21 mouse cellular contexts compared by ENCODE assay signal in genomic region chr12:111599640-111600039, GRCm38 (mm10). TPM values are rescaled to one million over a fixed set of nuclear protein-coding genes. Genes with fewer than 3 reads are reported as not detected.
DNase-seq lines count a peak whose midpoint lies in the region; ATAC-seq and TF ChIP-seq lines count a peak whose summit lies in the region.
"Had no signal": no experiment of that assay in that cellular context is flagged by ENCODE, and none has a peak within 500 bp of the region (broad histone marks: within the 10 kb centered on the region; RNA-seq: fewer than 3 reads in every experiment).

No protein-coding gene starts in this region.

- DNase-seq in heart, postnatal 0 days (ENCODE audit: low spot score) = no peak
- DNase-seq in adrenal gland, adult 2 months = peak; percentile 75
- no peak for DNase-seq in liver, postnatal 0 days
- DNase-seq in embryo, embryonic 10 days (ENCODE audit: low spot score) = no peak
- DNase-seq: cerebellum, adult 11 months; cerebellum, postnatal 10 days; embryo, embryonic 11 days; forebrain, postnatal 0 days; kidney, adult 2 months; kidney, postnatal 10 days; layer of hippocampus, adult 9-11 months; lung, adult 2 months; right cerebral cortex, postnatal 25 days; thymus, adult 18-20 months had no signal

- H3K4me1 ChIP-seq in heart, postnatal 0 days (ENCODE audit: control insufficient read depth, insufficient read depth) = no peaks in the 10 kb centered on the region
- H3K4me1 ChIP-seq in heart, embryonic 12.5 days (replicated peaks) = no peaks in the 10 kb centered on the region; the same call in 1 of the 2 replicates
- peaks cover 5% of the 10 kb centered on the region for H3K4me1 ChIP-seq in brown adipose tissue, adult 24 weeks (ENCODE audit: control insufficient read depth, insufficient read depth, insufficient read length, low read length)
- no peaks in the 10 kb centered on the region for H3K4me1 ChIP-seq in liver, postnatal 0 days (ENCODE audit: insufficient read depth)
- no peaks in the 10 kb centered on the region for H3K4me1 ChIP-seq in intestine, postnatal 0 days (replicated peaks; ENCODE audit: control insufficient read depth, insufficient read depth, low read length)
- H3K4me1 ChIP-seq: hindbrain, embryonic 10.5 days; limb, embryonic 10.5 days; midbrain, embryonic 10.5 days; stomach, embryonic 15.5 days had no signal

- H3K36me3 ChIP-seq in heart, postnatal 0 days (replicated peaks; ENCODE audit: control insufficient read depth, insufficient read depth, low read length) = peaks cover 60% of the 10 kb centered on the region
- peaks cover 65% of the 10 kb centered on the region for H3K36me3 ChIP-seq in heart, embryonic 12.5 days
- H3K36me3 ChIP-seq in liver, postnatal 0 days (replicated peaks; ENCODE audit: insufficient read depth, low read length) = peaks cover 30% of the 10 kb centered on the region
- peaks cover 25% of the 10 kb centered on the region for H3K36me3 ChIP-seq in intestine, postnatal 0 days (ENCODE audit: control insufficient read depth, insufficient read depth)

- no peaks in the 10 kb centered on the region for H3K27me3 ChIP-seq in heart, postnatal 0 days (ENCODE audit: control insufficient read depth, insufficient read depth, low read length)
- no peaks in the 10 kb centered on the region for H3K27me3 ChIP-seq in heart, embryonic 12.5 days (replicated peaks)
- H3K27me3 ChIP-seq in liver, postnatal 0 days (ENCODE audit: insufficient read depth, low read length) = no peaks in the 10 kb centered on the region
- H3K27me3 ChIP-seq in intestine, postnatal 0 days (replicated peaks; ENCODE audit: control insufficient read depth, insufficient read depth, low read length) = no peaks in the 10 kb centered on the region
- H3K27me3 ChIP-seq: stomach, embryonic 15.5 days had no signal

- no peak overlapping the region for H3K4me3 ChIP-seq in heart, postnatal 0 days (ENCODE audit: low read depth, low read length)
- H3K4me3 ChIP-seq in heart, embryonic 12.5 days = no peak overlapping the region
- no peak overlapping the region for H3K4me3 ChIP-seq in brown adipose tissue, adult 24 weeks (ENCODE audit: insufficient read depth, low read depth, low read length)
- no peak overlapping the region for H3K4me3 ChIP-seq in liver, postnatal 0 days (ENCODE audit: low read depth, low read length)
- no peak overlapping the region for H3K4me3 ChIP-seq in intestine, postnatal 0 days (ENCODE audit: low read depth, low read length)
- H3K4me3 ChIP-seq: hindbrain, embryonic 10.5 days; limb, embryonic 10.5 days; midbrain, embryonic 10.5 days; stomach, embryonic 15.5 days had no signal

- H3K9ac ChIP-seq in heart, postnatal 0 days (replicated peaks; ENCODE audit: low read depth, low read length) = no peak overlapping the region
- H3K9ac ChIP-seq in heart, embryonic 12.5 days = no peak overlapping the region
- H3K9ac ChIP-seq in liver, postnatal 0 days (replicated peaks) = no peak overlapping the region
- no peak overlapping the region for H3K9ac ChIP-seq in intestine, postnatal 0 days (ENCODE audit: low read depth, low read length)
- H3K9ac ChIP-seq: forebrain, postnatal 0 days; stomach, embryonic 15.5 days had no signal

- peak overlapping the region; percentile 26; the same call in 1 of the 2 replicates for H3K27ac ChIP-seq in heart, postnatal 0 days (ENCODE audit: low read depth)
- H3K27ac ChIP-seq in heart, embryonic 12.5 days (ENCODE audit: poor library complexity, severe bottlenecking) = no peak overlapping the region
- peak overlapping the region; percentile 32 for H3K27ac ChIP-seq in brown adipose tissue, adult 24 weeks (replicated peaks; ENCODE audit: low read depth, low read length)
- no peak overlapping the region for H3K27ac ChIP-seq in liver, postnatal 0 days (ENCODE audit: low read depth)
- no peak overlapping the region for H3K27ac ChIP-seq in intestine, postnatal 0 days (ENCODE audit: low read depth, low read length)
- H3K27ac ChIP-seq: hindbrain, embryonic 10.5 days; limb, embryonic 10.5 days; midbrain, embryonic 10.5 days; stomach, embryonic 15.5 days had no signal

- no peak for ATAC-seq in heart, postnatal 0 days (ENCODE audit: insufficient read depth, low read depth)
- ATAC-seq in heart, embryonic 12.5 days (ENCODE audit: insufficient number of reproducible peaks, low FRiP score) = no peak
- peak; percentile 68 for ATAC-seq in liver, postnatal 0 days
- no peak for ATAC-seq in intestine, postnatal 0 days
- ATAC-seq: forebrain, postnatal 0 days had no signal

- 60% methylated on average over 5 of the region's 5 CpGs for WGBS in heart, postnatal 0 days
- 71% methylated on average over 5 of the region's 5 CpGs for WGBS in heart, embryonic 12.5 days
- WGBS in liver, postnatal 0 days (ENCODE audit: insufficient replicate concordance) = 70% methylated on average over 5 of the region's 5 CpGs
- 74% methylated on average over 5 of the region's 5 CpGs for WGBS in intestine, postnatal 0 days

- TF ChIP-seq EP300 in heart, postnatal 0 days (IDR thresholded peaks at IDR 0.05; ENCODE audit: low read depth) = no peak
- peak; percentile 47 for TF ChIP-seq EP300 in liver, postnatal 0 days (IDR thresholded peaks at IDR 0.05; ENCODE audit: low read depth)

- TF ChIP-seq CTCF in heart, postnatal 0 days (IDR thresholded peaks at IDR 0.05; ENCODE audit: low read depth) = no peak
- no peak for TF ChIP-seq CTCF in liver, postnatal 0 days (IDR thresholded peaks at IDR 0.05; ENCODE audit: low read depth)
- no peak for TF ChIP-seq CTCF in intestine, postnatal 0 days (IDR thresholded peaks at IDR 0.05; ENCODE audit: low read depth)

- no peak overlapping the region for H3K4me2 ChIP-seq in heart, postnatal 0 days (ENCODE audit: low read depth, low read length)
- H3K4me2 ChIP-seq in heart, embryonic 12.5 days = no peak overlapping the region
- H3K4me2 ChIP-seq in liver, postnatal 0 days (ENCODE audit: low read depth, low read length) = no peak overlapping the region
- no peak overlapping the region for H3K4me2 ChIP-seq in intestine, postnatal 0 days (replicated peaks; ENCODE audit: low read depth)
- H3K4me2 ChIP-seq: stomach, embryonic 15.5 days had no signal

- H3K9me3 ChIP-seq in heart, postnatal 0 days (replicated peaks; ENCODE audit: control insufficient read depth, low read length) = no peaks in the 10 kb centered on the region
- H3K9me3 ChIP-seq in heart, embryonic 12.5 days (replicated peaks) = no peaks in the 10 kb centered on the region
- H3K9me3 ChIP-seq in liver, postnatal 0 days (ENCODE audit: low read length) = no peaks in the 10 kb centered on the region
- no peaks in the 10 kb centered on the region for H3K9me3 ChIP-seq in intestine, postnatal 0 days (ENCODE audit: control insufficient read depth)
- H3K9me3 ChIP-seq: hindbrain, embryonic 10.5 days; limb, embryonic 10.5 days; midbrain, embryonic 10.5 days; stomach, embryonic 15.5 days had no signal

RNA-seq across cellular contexts. Expression of gene Mark3, which starts 25.3 kb away (rescaled TPM):
- 66.3 and 80.1 TPM in 2 replicates for total RNA-seq in heart, postnatal 0 days (2014; rRNA removed; ENCODE audit: low replicate concordance)
- polyA plus RNA-seq in heart, postnatal 0 days (2015; fragmentation: Nextera tagmentation; extraction: Ambion mirVana) = 16.5 and 20.0 TPM in 2 replicates
- polyA plus RNA-seq in heart, embryonic 12.5 days (2016; fragmentation: Nextera tagmentation; extraction: Ambion mirVana) = 51.0 and 53.7 TPM in 2 replicates
- 10 to 100 TPM; 83.2 to 95.9 TPM for total RNA-seq in adrenal gland, adult 2 months (2021)
- 33.5 and 35.8 TPM in 2 replicates for polyA plus RNA-seq in adrenal gland, adult 2 months (2012; rRNA removed)
- polyA plus RNA-seq in brown adipose tissue, adult 24 weeks (2012; ENCODE audit: insufficient read depth, insufficient read length, missing spikeins) = 25.9 and 31.0 TPM in 2 replicates
- 9.5 and 11.0 TPM in 2 replicates for polyA plus RNA-seq in liver, postnatal 0 days (2015; fragmentation: Nextera tagmentation; extraction: Ambion mirVana)
- polyA plus RNA-seq in intestine, postnatal 0 days (2015; fragmentation: Nextera tagmentation; extraction: Ambion mirVana) = 24.7 and 25.5 TPM in 2 replicates

Comparison
In these comparisons a context has a peak if more than half of its experiments do, and no peak if none do; other contexts are left out.
1. H3K27ac ChIP-seq: peak in heart, postnatal 0 days (single experiment) and brown adipose tissue, adult 24 weeks (single experiment); none in heart, embryonic 12.5 days (single experiment), liver, postnatal 0 days (single experiment) and intestine, postnatal 0 days (single experiment).